Mouse (Mus musculus): ENCODE results near the gene Usp20.

GRCm38 (mm10) chr2:31069506-31069905 lies 87.4 kb downstream of the Usp20 start:
- TF ChIP-seq CTCF (IDR thresholded peaks at IDR 0.05; ENCODE audit: insufficient read depth, low read depth, low read length) (no peak), POLR2A (IDR thresholded peaks at IDR 0.05; ENCODE audit: insufficient read depth, low read depth, low read length) (no peak)

Measured in olfactory bulb, adult 2 months (tissue).